20 mouse cellular contexts compared by ENCODE assay signal in genomic region chr10:3851461-3851860, GRCm38 (mm10).
DNase-seq lines count a peak whose midpoint lies in the region; ATAC-seq lines count a peak whose summit lies in the region.
"Had no signal": no experiment of that assay in that cellular context is flagged by ENCODE, and none has a peak within 500 bp of the region (broad histone marks: within the 10 kb centered on the region; RNA-seq: fewer than 3 reads in every experiment).

No protein-coding gene starts in this region.

- H3K36me3 ChIP-seq in heart, embryonic 12.5 days: no peaks in the 10 kb centered on the region
- H3K36me3 ChIP-seq in kidney, embryonic 16.5 days (ENCODE audit: insufficient read depth, low read length): peaks cover 3% of the 10 kb centered on the region; the same call in 1 of the 2 replicates
- H3K36me3 ChIP-seq in embryonic facial prominence, embryonic 11.5 days (replicated peaks; ENCODE audit: control insufficient read depth, insufficient read depth, low read depth, low read length): no peaks in the 10 kb centered on the region
- H3K36me3 ChIP-seq in stomach, embryonic 15.5 days: no peaks in the 10 kb centered on the region
- H3K36me3 ChIP-seq: forebrain, embryonic 12.5 days; liver, embryonic 12.5 days; neural tube, embryonic 13.5 days had no signal

- H3K4me1 ChIP-seq in heart, embryonic 12.5 days (replicated peaks): peaks cover 21% of the 10 kb centered on the region
- peaks cover 8% of the 10 kb centered on the region for H3K4me1 ChIP-seq in kidney, embryonic 16.5 days (ENCODE audit: insufficient read depth, low read length)
- no peaks in the 10 kb centered on the region for H3K4me1 ChIP-seq in embryonic facial prominence, embryonic 11.5 days (ENCODE audit: control insufficient read depth, insufficient read depth, low read length)
- H3K4me1 ChIP-seq in stomach, embryonic 15.5 days: 0 out of 2 replicates have a peak, but pooled peaks cover 8% of the 10 kb centered on the region
- H3K4me1 ChIP-seq: megakaryocyte, embryonic 14.5 days had no signal

- DNase-seq in heart, adult 8-10 months (ENCODE audit: low spot score): no peak
- no peak for DNase-seq in kidney, postnatal 4 days
- DNase-seq in embryonic facial prominence, embryonic 11.5 days (ENCODE audit: low spot score): peak; percentile 40
- DNase-seq in left cerebral cortex, adult 11 months (ENCODE audit: low spot score): no peak
- DNase-seq: adrenal gland, adult 8-10 months; cerebellum, adult 11 months; cerebellum, postnatal 25 days; gastrocnemius, postnatal 14 days; kidney, postnatal 36 days; spleen, adult 18-20 months; thymus, postnatal 25 days had no signal

- 0 out of 2 replicates have a peak, but pooled peaks cover 6% of the 10 kb centered on the region for H3K9me3 ChIP-seq in heart, embryonic 12.5 days (replicated peaks)
- H3K9me3 ChIP-seq in kidney, embryonic 16.5 days (ENCODE audit: low read length): no peaks in the 10 kb centered on the region; the same call in 1 of the 2 replicates
- no peaks in the 10 kb centered on the region for H3K9me3 ChIP-seq in embryonic facial prominence, embryonic 11.5 days (replicated peaks; ENCODE audit: control insufficient read depth, low read length)
- H3K9me3 ChIP-seq in stomach, embryonic 15.5 days: no peaks in the 10 kb centered on the region
- H3K9me3 ChIP-seq: forebrain, embryonic 12.5 days; liver, embryonic 12.5 days; neural tube, embryonic 13.5 days had no signal

- H3K4me3 ChIP-seq in heart, embryonic 12.5 days: no peak overlapping the region
- no peak overlapping the region for H3K4me3 ChIP-seq in kidney, embryonic 16.5 days (ENCODE audit: low read length)
- no peak overlapping the region for H3K4me3 ChIP-seq in embryonic facial prominence, embryonic 11.5 days (ENCODE audit: low read depth, low read length)
- H3K4me3 ChIP-seq in stomach, embryonic 15.5 days (replicated peaks): no peak overlapping the region
- H3K4me3 ChIP-seq: forebrain, embryonic 12.5 days; liver, embryonic 12.5 days; megakaryocyte, embryonic 14.5 days; neural tube, embryonic 13.5 days had no signal

- no peak for ATAC-seq in heart, embryonic 12.5 days (ENCODE audit: insufficient number of reproducible peaks, low FRiP score)
- ATAC-seq in kidney, embryonic 16.5 days (ENCODE audit: low FRiP score, low TSS enrichment): peak; percentile 44; the same call in 1 of the 2 replicates
- ATAC-seq in embryonic facial prominence, embryonic 11.5 days (replicated peaks; ENCODE audit: insufficient number of reproducible peaks, low FRiP score, low TSS enrichment, low read depth): no peak; the same call in 1 of the 2 replicates
- no peak for ATAC-seq in stomach, embryonic 15.5 days (ENCODE audit: insufficient read depth, low FRiP score, low read depth)
- ATAC-seq: intestine, embryonic 16.5 days; liver, embryonic 12.5 days had no signal

- H3K4me2 ChIP-seq in heart, embryonic 12.5 days: no peak overlapping the region
- no peak overlapping the region for H3K4me2 ChIP-seq in kidney, embryonic 16.5 days (replicated peaks; ENCODE audit: low read depth, low read length)
- no peak overlapping the region for H3K4me2 ChIP-seq in embryonic facial prominence, embryonic 11.5 days (ENCODE audit: low read depth, low read length)
- H3K4me2 ChIP-seq in stomach, embryonic 15.5 days: no peak overlapping the region
- H3K4me2 ChIP-seq: forebrain, embryonic 12.5 days; hindbrain, embryonic 14.5 days; liver, embryonic 12.5 days; neural tube, embryonic 13.5 days had no signal

- no peak overlapping the region for H3K9ac ChIP-seq in heart, embryonic 12.5 days
- no peak overlapping the region; the same call in 1 of the 2 replicates for H3K9ac ChIP-seq in kidney, embryonic 16.5 days (replicated peaks; ENCODE audit: low read length)
- H3K9ac ChIP-seq in embryonic facial prominence, embryonic 11.5 days (replicated peaks; ENCODE audit: low read length): no peak overlapping the region
- H3K9ac ChIP-seq in stomach, embryonic 15.5 days: no peak overlapping the region
- H3K9ac ChIP-seq: forebrain, embryonic 12.5 days; hindbrain, embryonic 14.5 days; liver, embryonic 12.5 days; neural tube, embryonic 13.5 days had no signal

- 11% methylated on average over 2 of the region's 2 CpGs for WGBS in heart, embryonic 12.5 days
- WGBS in kidney, embryonic 16.5 days: 5% methylated on average over 2 of the region's 2 CpGs
- WGBS in embryonic facial prominence, embryonic 11.5 days: 2% methylated on average over 2 of the region's 2 CpGs
- WGBS in stomach, embryonic 15.5 days: 15% methylated on average over 2 of the region's 2 CpGs

- no peaks in the 10 kb centered on the region for H3K27me3 ChIP-seq in heart, embryonic 12.5 days (replicated peaks)
- H3K27me3 ChIP-seq in kidney, embryonic 16.5 days (ENCODE audit: insufficient read depth, low read length): no peaks in the 10 kb centered on the region
- H3K27me3 ChIP-seq in embryonic facial prominence, embryonic 11.5 days (ENCODE audit: control insufficient read depth, insufficient read depth, low read length): no peaks in the 10 kb centered on the region
- H3K27me3 ChIP-seq in stomach, embryonic 15.5 days (replicated peaks): no peaks in the 10 kb centered on the region
- H3K27me3 ChIP-seq: forebrain, embryonic 12.5 days; liver, embryonic 12.5 days; megakaryocyte, embryonic 14.5 days; neural tube, embryonic 13.5 days had no signal

- H3K27ac ChIP-seq in heart, embryonic 12.5 days (ENCODE audit: poor library complexity, severe bottlenecking): peak overlapping the region; percentile 42
- peak overlapping the region; percentile 54 for H3K27ac ChIP-seq in kidney, embryonic 16.5 days (ENCODE audit: low read length)
- H3K27ac ChIP-seq in embryonic facial prominence, embryonic 11.5 days (replicated peaks; ENCODE audit: low read depth, low read length): 0 out of 2 replicates have a peak overlapping the region, but pooled peaks have one; percentile 16
- 0 out of 2 replicates have a peak overlapping the region, but pooled peaks have one; percentile 31 for H3K27ac ChIP-seq in stomach, embryonic 15.5 days
- H3K27ac ChIP-seq: forebrain, embryonic 12.5 days; hindbrain, embryonic 14.5 days; liver, embryonic 12.5 days; neural tube, embryonic 13.5 days had no signal
